Mouse (Mus musculus): ENCODE measurements around the gene Ntan1. TPM values are rescaled to one million over a fixed set of nuclear protein-coding genes. Genes with fewer than 3 reads are reported as not detected.

The Ntan1 gene
- polyA plus RNA-seq, 1 experiment from 2014 or later, result 129 TPM

GRCm38 (mm10) chr16:13808410-13808809, 10.2 kb upstream of the Ntan1 start:
- WGBS, result 92% methylated on average over 7 of the region's 7 CpGs
- no peaks in the 10 kb centered on the region for H3K27me3 ChIP-seq (ENCODE audit: insufficient read depth, poor library complexity, severe bottlenecking)
- H3K36me3 ChIP-seq, result peaks cover 94% of the 10 kb centered on the region
- no peaks in the 10 kb centered on the region for H3K9me3 ChIP-seq
- H3K4me1 ChIP-seq, result no peaks in the 10 kb centered on the region
- H3K27ac ChIP-seq, result no peak overlapping the region
- DNase-seq (ENCODE audit: low spot score), result no peak
- no peak overlapping the region for H3K4me3 ChIP-seq

GRCm38 (mm10) chr16:13812152-13812551, 6.5 kb upstream of the Ntan1 start:
- no peak for DNase-seq (ENCODE audit: low spot score)
- H3K27ac ChIP-seq, result no peak overlapping the region
- H3K4me1 ChIP-seq, result no peaks in the 10 kb centered on the region
- H3K9me3 ChIP-seq, result no peaks in the 10 kb centered on the region
- H3K36me3 ChIP-seq, result peaks cover 83% of the 10 kb centered on the region
- 89% methylated on average over 6 of the region's 6 CpGs for WGBS
- no peak overlapping the region for H3K4me3 ChIP-seq
- no peaks in the 10 kb centered on the region for H3K27me3 ChIP-seq (ENCODE audit: insufficient read depth, poor library complexity, severe bottlenecking)

- Histone ChIP-seq H3K9me3 (no peaks in the 10 kb centered on the region), H3K4me3 (no peak overlapping the region), H3K4me1 (peaks cover 5% of the 10 kb centered on the region), H3K36me3 (peaks cover 76% of the 10 kb centered on the region), H3K27me3 (ENCODE audit: insufficient read depth, poor library complexity, severe bottlenecking) (no peaks in the 10 kb centered on the region), H3K27ac (no peak overlapping the region)
- DNase-seq (ENCODE audit: low spot score), result no peak
- 96% methylated on average over 3 of the region's 3 CpGs for WGBS
These were observed 5.4 kb upstream of the Ntan1 start for GRCm38 (mm10) chr16:13813200-13813599.

GRCm38 (mm10) chr16:13819394-13819743, 724 bp downstream of the Ntan1 start:
- Histone ChIP-seq H3K27me3 (ENCODE audit: insufficient read depth, poor library complexity, severe bottlenecking) (no peaks in the 10 kb centered on the region), H3K27ac (peak overlapping the region; percentile 91), H3K9me3 (no peaks in the 10 kb centered on the region), H3K4me3 (peak overlapping the region; percentile 70), H3K36me3 (peaks cover 23% of the 10 kb centered on the region), H3K4me1 (peaks cover 12% of the 10 kb centered on the region)
- under 1% methylated on average over 36 of the region's 36 CpGs for WGBS
- no peak for DNase-seq (ENCODE audit: low spot score)

- Histone ChIP-seq H3K9me3 (no peaks in the 10 kb centered on the region), H3K36me3 (peaks cover 20% of the 10 kb centered on the region; the same call in 1 of the 2 replicates), H3K27me3 (ENCODE audit: insufficient read depth, poor library complexity, severe bottlenecking) (no peaks in the 10 kb centered on the region), H3K27ac (peak overlapping the region; percentile 91), H3K4me1 (peaks cover 12% of the 10 kb centered on the region), H3K4me3 (peak overlapping the region; percentile 70)
- DNase-seq (ENCODE audit: low spot score), result no peak
- WGBS, result 32% methylated on average over 12 of the region's 12 CpGs
These were observed 1.3 kb downstream of the Ntan1 start for GRCm38 (mm10) chr16:13819806-13820500.

- H3K27me3 ChIP-seq (ENCODE audit: insufficient read depth, poor library complexity, severe bottlenecking), result no peaks in the 10 kb centered on the region
- H3K27ac ChIP-seq, result no peak overlapping the region
- H3K4me3 ChIP-seq, result 0 out of 2 replicates have a peak overlapping the region, but pooled peaks have one; percentile 70
- H3K4me1 ChIP-seq, result peaks cover 16% of the 10 kb centered on the region
- no peak for DNase-seq (ENCODE audit: low spot score)
- WGBS, result 89% methylated on average over 5 of the region's 5 CpGs
- H3K36me3 ChIP-seq, result peaks cover 12% of the 10 kb centered on the region; the same call in 1 of the 2 replicates
- H3K9me3 ChIP-seq, result no peaks in the 10 kb centered on the region
These were observed 2.1 kb downstream of the Ntan1 start for GRCm38 (mm10) chr16:13820771-13821170.

- peaks cover 48% of the 10 kb centered on the region for H3K36me3 ChIP-seq
- no peaks in the 10 kb centered on the region for H3K27me3 ChIP-seq (ENCODE audit: insufficient read depth, poor library complexity, severe bottlenecking)
- no peak for DNase-seq (ENCODE audit: low spot score)
- no peak overlapping the region for H3K4me3 ChIP-seq
- H3K4me1 ChIP-seq, result peaks cover 14% of the 10 kb centered on the region; the same call in 1 of the 2 replicates
- H3K9me3 ChIP-seq, result no peaks in the 10 kb centered on the region
- 70% methylated on average over 7 of the region's 7 CpGs for WGBS
- H3K27ac ChIP-seq, result no peak overlapping the region
These were observed 7.3 kb downstream of the Ntan1 start for GRCm38 (mm10) chr16:13825781-13826490.

GRCm38 (mm10) chr16:13826511-13826910, 7.9 kb downstream of the Ntan1 start:
- H3K4me1 ChIP-seq, result peaks cover 14% of the 10 kb centered on the region; the same call in 1 of the 2 replicates
- DNase-seq (ENCODE audit: low spot score), result no peak
- no peaks in the 10 kb centered on the region for H3K9me3 ChIP-seq
- peaks cover 53% of the 10 kb centered on the region for H3K36me3 ChIP-seq
- WGBS, result 87% methylated on average over 4 of the region's 4 CpGs
- no peak overlapping the region for H3K4me3 ChIP-seq
- no peaks in the 10 kb centered on the region for H3K27me3 ChIP-seq (ENCODE audit: insufficient read depth, poor library complexity, severe bottlenecking)
- no peak overlapping the region for H3K27ac ChIP-seq

GRCm38 (mm10) chr16:13830444-13830843, 11.8 kb downstream of the Ntan1 start:
- Histone ChIP-seq H3K4me3 (no peak overlapping the region), H3K4me1 (peaks cover 13% of the 10 kb centered on the region; the same call in 1 of the 2 replicates), H3K9me3 (no peaks in the 10 kb centered on the region), H3K27ac (no peak overlapping the region), H3K36me3 (peaks cover 86% of the 10 kb centered on the region), H3K27me3 (ENCODE audit: insufficient read depth, poor library complexity, severe bottlenecking) (no peaks in the 10 kb centered on the region)
- DNase-seq (ENCODE audit: low spot score), result no peak
- 89% methylated on average over 10 of the region's 10 CpGs for WGBS

- H3K27ac ChIP-seq, result no peak overlapping the region
- no peaks in the 10 kb centered on the region for H3K9me3 ChIP-seq
- H3K4me1 ChIP-seq, result peaks cover 1% of the 10 kb centered on the region; the same call in 1 of the 2 replicates
- H3K4me3 ChIP-seq, result no peak overlapping the region
- no peaks in the 10 kb centered on the region for H3K27me3 ChIP-seq (ENCODE audit: insufficient read depth, poor library complexity, severe bottlenecking)
- H3K36me3 ChIP-seq, result peaks cover 95% of the 10 kb centered on the region
- WGBS, result 84% methylated on average over 5 of the region's 5 CpGs
- DNase-seq (ENCODE audit: low spot score), result no peak
These were observed 13.0 kb downstream of the Ntan1 start for GRCm38 (mm10) chr16:13831606-13832005.

GRCm38 (mm10) chr16:13834382-13834781, 15.7 kb downstream of the Ntan1 start:
- Histone ChIP-seq H3K36me3 (peaks cover 96% of the 10 kb centered on the region), H3K27me3 (ENCODE audit: insufficient read depth, poor library complexity, severe bottlenecking) (no peaks in the 10 kb centered on the region), H3K9me3 (no peaks in the 10 kb centered on the region), H3K4me3 (no peak overlapping the region), H3K27ac (no peak overlapping the region), H3K4me1 (no peaks in the 10 kb centered on the region)
- WGBS, result 89% methylated on average over 5 of the region's 5 CpGs
- DNase-seq (ENCODE audit: low spot score), result no peak

- 88% methylated on average over 7 of the region's 7 CpGs for WGBS
- H3K4me1 ChIP-seq, result no peaks in the 10 kb centered on the region
- H3K36me3 ChIP-seq, result peaks cover 86% of the 10 kb centered on the region
- H3K27ac ChIP-seq, result no peak overlapping the region
- DNase-seq (ENCODE audit: low spot score), result peak; percentile 59
- H3K9me3 ChIP-seq, result no peaks in the 10 kb centered on the region
- no peak overlapping the region for H3K4me3 ChIP-seq
- no peaks in the 10 kb centered on the region for H3K27me3 ChIP-seq (ENCODE audit: insufficient read depth, poor library complexity, severe bottlenecking)
These were observed 21.4 kb downstream of the Ntan1 start for GRCm38 (mm10) chr16:13840056-13840455.

- H3K4me1 ChIP-seq, result no peaks in the 10 kb centered on the region
- no peaks in the 10 kb centered on the region for H3K27me3 ChIP-seq (ENCODE audit: insufficient read depth, poor library complexity, severe bottlenecking)
- H3K4me3 ChIP-seq, result no peak overlapping the region
- no peak overlapping the region for H3K27ac ChIP-seq
- WGBS, result 87% methylated on average over 3 of the region's 3 CpGs
- no peaks in the 10 kb centered on the region for H3K9me3 ChIP-seq
- DNase-seq (ENCODE audit: low spot score), result peak; percentile 55
- peaks cover 88% of the 10 kb centered on the region for H3K36me3 ChIP-seq
These were observed 22.3 kb downstream of the Ntan1 start for GRCm38 (mm10) chr16:13840956-13841355.

Data from heart, embryonic 10.5 days (tissue).